Mouse (Mus musculus) frontal cortex, postnatal 36 days (tissue): ENCODE results near the gene Hspa4.
"Not testable (repeated sequence)": the region's sequence is repeated elsewhere in the genome, so short reads cannot be mapped to it uniquely, and the experiment has no call there.

Experiments used
- DNase-seq, 2 experiments: peaks; one replicate each; pipeline ENCODE4 v3.0.0; 2022; ENCODE audit warnings: low spot score in 2 of 2

The Hspa4 gene

DNA sequence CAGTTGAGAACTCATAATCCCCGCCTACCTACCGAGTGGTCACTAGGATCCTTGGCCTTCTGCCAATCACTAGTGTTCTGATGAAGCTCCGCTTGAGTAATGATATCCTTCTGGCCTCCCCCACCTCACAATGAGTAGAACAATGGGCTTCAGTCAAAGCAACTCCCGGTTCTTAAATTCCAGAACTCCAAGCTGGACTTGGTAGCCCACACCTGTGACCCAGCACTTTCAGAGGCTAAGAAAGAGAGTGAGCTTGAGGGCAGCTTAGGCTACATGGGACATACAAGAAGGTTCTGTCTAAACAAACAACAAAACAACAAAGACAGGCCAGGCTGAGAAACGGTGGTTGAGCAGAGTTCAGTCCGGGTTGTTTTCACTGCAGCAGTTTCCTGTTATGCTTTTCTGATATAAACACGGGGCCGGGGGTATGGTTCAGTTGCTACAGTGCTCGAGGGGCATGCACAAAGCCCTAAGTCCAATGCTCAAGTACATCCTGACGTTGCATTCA is 7.4 kb upstream of the Hspa4 start:
- no peak for DNase-seq

DNA sequence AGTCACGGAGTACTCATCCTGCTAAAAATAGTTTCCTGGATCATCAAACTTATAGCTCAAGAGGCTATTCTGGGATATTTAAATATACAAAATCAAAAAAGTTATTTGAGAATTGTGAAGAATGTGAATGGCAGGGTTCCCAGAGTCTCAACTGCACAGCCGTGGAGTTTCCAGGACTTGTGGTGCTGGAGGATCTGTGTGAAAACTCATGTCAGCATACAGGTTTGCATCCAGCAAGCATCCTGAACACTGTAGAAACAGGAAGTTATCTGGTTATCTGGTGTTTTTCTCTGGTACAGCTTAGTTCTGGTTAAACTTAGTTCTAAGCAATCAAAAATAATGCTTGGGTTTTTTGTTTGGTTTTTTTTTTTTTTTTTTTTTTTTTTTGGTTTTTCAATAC is 6.7 kb upstream of the Hspa4 start:
- DNase-seq: no peak

DNA sequence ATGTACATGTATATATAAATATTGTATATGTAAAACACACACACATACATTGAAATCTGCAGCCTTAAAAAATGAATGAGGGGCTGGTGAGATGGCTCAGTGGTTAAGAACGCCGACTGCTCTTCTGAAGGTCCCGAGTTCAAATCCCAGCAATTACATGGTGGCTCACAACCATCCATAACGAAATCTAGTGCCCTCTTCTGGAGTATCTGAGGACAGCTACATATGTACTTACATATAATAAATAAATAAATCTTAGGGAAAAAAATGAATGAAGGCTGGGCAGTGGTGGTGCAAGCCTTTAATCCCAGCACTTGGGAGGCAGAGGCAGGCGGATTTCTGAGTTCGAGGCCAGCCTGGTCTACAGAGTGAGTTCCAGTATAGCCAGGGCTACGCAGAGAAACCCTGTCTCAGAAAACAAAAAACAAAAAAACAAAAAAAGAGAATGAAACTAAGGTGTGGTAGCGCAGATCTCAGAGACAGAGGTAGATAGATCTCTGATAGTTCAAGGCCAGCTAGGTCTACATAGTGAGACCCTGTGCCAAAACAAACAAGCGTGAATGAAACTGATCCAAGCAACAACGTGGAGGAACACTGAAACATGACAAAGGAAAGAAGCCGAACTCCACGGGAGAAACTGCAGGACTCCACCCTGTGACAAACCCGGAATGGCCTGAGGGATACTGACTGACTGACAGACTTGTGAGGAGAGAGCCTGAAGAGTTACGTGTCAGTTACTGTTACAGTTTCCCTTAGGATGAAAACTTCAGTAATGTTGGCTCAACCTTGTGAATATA is 4.0 kb upstream of the Hspa4 start:
- DNase-seq: no peak

GRCm38 (mm10) chr11:53301167-53301515 is 884 bp upstream of the Hspa4 start:
- DNase-seq: peak in 1 of 2 experiments; percentile 16

DNA sequence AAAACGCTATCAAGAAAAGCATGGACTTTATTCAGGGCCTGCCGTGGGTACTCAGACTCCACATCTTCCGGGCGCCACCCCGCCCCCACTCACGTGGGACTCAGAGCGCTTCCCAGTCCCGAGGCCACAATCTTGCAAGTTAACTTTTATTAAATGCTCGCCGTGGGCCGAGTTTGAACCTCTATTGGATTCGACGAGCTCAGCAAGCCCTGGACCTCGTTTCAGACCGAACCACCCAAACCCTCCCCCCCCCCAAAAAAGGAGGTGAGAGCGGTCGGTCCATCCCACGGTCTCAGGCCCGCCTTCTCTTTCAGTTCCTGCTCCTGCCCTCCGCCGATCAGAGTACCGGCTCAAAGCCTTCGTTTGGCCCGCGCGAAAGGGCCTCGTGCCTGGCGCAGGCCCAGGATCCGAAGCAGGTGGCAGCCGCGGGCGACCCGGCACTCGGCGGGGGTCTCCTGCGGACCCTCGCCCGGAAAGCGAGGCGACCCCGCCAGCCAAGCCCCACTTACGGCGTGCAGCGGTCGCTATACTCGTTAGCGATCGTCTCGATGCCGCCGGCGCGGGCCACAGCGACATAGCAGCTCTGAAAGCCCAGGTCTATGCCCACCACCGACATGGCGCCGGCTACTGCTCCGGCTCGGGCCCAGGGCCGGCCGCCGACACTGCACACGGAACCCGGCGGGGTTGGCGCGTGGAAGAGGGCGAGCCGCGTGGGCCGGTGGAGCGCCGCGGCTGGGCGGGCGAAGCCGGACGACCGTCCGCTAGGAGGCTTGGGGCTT is 517 bp downstream of the Hspa4 start:
- DNase-seq: peak; percentile 39 to 47

GRCm38 (mm10) chr11:53297947-53298860 is 2.1 kb downstream of the Hspa4 start:
- DNase-seq: no peak

- DNase-seq: no peak
Observed at GRCm38 (mm10) chr11:53296880-53297279, 3.4 kb downstream of the Hspa4 start.

DNA sequence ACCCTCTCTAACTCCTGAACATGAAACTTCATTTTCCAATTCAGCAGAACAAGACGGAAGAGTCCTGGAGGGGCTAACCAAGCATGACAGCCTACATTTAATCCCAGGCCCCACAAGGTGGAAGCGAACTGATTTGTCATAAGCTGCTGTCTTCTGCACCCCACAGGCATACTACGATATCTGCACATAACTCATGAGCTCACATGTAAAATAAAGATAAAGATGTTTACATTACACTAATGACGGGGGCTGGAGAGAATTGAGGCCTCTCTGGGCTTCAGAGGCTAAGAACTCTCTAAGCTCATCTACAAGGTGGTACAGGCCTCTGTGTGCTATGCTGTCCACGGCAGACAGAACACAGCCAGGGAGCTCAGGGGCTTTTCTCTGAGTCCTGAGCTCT is 5.8 kb downstream of the Hspa4 start:
- no peak for DNase-seq

DNA sequence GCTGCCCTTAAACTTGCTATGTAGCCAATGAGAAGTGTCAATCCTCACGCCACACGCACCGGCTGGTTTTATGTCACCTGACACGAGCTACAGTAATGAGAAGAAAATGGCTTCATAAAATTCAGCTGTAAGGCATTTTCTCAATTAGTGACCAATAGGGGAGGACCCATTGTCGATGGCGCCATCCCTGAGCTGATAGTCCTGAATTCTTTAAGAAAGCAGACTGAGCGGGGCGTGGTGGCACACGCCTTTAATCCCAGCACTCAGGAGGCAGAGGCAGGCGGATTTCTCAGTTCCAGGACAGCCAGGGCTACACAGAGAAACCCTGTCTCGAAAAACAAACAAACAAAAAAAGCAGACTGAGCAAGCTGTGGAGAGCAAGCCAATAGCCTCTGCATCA is 9.4 kb downstream of the Hspa4 start:
- no peak for DNase-seq

- not testable (repeated sequence) for DNase-seq
Observed at GRCm38 (mm10) chr11:53290187-53290586, 10.1 kb downstream of the Hspa4 start.

- DNase-seq: no peak
Observed at GRCm38 (mm10) chr11:53285885-53286284, 14.4 kb downstream of the Hspa4 start.

DNA sequence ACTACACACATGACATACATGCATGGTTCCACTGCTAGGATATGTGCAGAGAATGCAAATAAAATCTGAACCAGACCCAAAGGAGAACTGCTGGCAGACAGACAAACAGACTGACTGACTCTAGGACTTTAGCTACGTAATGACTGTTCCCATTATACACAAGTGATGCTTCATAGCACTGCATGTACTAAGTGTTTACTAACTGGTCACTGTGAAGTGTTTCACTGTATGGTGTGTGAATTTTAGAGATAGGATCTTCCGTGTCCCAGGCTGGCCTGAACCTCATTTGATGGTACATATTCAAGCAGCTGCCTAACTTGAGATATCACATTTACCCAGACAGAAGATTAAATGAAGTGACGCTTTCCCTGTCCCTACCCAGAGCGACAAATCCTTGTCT is 21.8 kb downstream of the Hspa4 start:
- DNase-seq: no peak

- no peak for DNase-seq
Observed at GRCm38 (mm10) chr11:53275358-53275757, 24.9 kb downstream of the Hspa4 start.

GRCm38 (mm10) chr11:53273313-53273712 is 26.9 kb downstream of the Hspa4 start:
- no peak for DNase-seq

DNA sequence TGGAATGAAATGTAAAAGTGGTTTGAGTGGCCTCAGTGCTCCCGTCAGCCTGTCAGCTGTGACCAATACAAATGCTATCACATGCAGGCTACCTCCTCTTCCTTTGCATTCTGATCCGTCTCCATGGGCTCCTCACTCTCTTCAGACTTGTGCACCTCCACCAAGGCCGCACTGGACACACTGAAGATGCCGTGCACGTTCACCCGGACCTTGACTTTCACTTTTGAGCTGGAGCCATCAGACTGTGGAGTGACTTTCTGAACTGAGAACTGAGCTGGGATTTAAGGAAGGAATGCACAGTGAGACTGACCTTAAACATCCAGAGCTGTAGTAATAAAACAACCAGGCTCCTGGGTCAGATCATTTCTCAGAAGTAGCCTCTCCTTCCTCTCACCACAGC is 30.7 kb downstream of the Hspa4 start:
- no peak for DNase-seq

GRCm38 (mm10) chr11:53260556-53260955 is 39.7 kb downstream of the Hspa4 start:
- DNase-seq: no peak

GRCm38 (mm10) chr11:53260056-53260455 is 40.2 kb downstream of the Hspa4 start:
- DNase-seq: no peak

DNA sequence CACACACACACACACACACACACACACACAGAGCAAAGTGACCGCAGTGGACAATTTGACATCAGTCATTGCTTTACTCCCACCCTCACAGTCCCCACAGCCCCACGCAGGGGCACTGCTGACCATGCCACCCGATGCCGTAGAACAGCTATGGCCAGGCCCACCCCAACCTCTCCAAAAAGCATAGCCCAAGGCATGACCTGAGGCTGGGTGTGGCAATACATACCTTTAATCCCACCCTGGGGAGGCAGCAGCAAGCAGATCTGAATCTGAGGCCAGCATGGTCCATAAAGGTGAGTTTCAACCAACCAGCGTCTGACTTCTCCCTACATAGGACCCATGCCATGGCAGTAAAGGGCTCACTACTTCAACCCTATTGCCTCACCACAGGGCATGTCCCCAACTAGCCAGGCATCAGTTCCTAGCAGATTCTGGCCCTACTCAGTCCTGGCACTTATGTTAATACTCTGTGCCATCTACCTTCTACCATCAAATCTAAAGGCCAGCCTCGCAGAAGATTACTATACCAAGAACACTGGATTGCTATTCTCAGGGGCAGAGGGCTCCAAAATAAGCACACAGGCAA is 41.1 kb downstream of the Hspa4 start:
- no peak for DNase-seq

DNA sequence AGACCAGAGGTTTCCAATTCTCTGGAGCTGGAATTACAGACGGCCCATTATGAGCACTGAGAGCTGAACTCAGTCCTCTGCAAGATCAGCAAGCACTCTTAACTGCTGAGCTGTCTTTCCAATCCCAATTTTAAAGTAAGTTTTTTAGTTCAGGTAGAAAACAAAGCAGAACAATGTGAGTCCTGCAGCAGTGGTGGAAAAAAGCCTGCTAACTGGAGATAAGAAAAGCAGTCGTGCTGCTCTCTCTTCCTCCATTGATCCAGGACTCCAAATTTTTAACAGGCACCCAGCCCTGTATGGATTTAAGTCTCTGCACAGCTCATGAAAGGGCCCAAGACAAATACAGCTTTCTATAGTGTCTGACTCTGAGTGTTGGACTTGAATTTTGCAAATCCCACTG is 43.3 kb downstream of the Hspa4 start:
- no peak for DNase-seq

DNA sequence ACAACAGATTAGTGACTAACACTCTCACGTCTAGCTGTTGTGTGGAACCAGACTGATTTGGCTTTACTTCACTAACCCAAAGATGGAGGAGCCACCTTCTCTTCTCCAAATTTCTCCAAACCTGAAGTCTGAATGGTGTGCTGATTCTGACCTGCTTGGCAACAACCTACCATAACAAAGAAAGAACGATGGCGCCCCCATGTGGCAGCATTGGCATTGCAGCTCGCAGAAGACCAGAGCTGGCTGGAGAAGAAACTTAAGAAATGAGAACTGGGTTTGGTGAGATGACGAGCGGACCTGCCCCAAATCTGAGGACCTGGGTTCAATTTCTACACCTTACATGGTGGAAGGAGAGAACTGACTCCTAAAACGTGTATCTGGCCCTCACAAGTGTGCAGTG is 45.3 kb downstream of the Hspa4 start:
- peak; percentile 88 to 91 for DNase-seq

DNA sequence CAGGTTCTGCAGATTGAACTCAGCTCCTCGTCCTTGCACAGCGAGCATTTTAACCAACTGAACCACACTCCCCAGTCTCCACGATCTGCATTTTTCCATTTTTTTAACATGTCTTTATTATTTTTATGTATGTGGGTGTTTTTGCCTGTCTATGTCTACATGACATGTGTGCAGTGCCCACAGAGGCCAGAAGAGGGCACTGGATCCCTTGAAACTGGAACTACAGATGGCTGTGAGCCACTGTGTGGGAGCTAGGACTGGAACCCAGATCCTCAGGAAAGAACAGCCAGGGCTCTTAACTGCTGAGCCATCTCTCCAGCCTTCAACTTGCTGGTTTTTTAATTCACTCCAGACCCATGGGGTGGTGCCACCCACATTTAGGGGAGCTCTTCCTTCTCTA is 45.8 kb downstream of the Hspa4 start:
- no peak for DNase-seq
